Mouse (Mus musculus): ENCODE data around the gene Bcor.
A peak's percentile ranks its signal among the peaks of the same experiment; 100 is the strongest.

Bcor gene

DNA sequence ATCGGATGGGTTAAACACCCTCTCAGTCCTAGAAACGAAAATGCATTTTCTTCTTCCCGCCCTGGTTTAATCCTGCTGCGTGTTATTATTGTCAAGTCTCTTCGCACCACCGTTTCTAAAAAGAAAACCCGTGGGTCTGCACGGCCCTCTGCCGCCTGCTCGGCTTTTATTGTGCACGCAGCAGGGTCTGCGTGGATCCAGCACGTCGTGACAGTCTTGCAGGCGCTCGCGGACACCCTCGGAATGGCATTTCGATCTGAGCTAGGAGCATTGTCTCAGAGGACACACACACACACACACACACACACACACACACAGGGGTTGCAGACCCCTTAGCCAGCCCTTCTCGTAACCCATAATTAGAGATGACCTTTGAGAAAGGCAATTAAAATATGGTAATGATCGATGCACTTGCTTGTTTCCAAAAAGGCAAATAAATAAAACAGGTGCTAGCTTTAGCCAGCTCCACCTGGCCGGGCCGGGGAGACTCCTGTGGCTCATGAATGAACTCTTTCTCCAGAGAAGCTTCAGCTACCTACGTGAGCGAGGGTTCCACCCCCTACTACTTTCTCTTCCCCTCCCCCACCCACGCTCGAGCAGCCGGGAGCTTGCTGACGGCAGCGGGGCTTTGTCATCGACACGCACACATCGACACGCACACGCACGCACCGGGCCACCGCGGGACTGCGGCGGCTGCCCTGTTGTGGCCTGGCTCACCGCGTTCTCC, 8.7 kb downstream of the Bcor start:
- DNase-seq (ENCODE audit: low spot score), result peak; percentile 36

DNA sequence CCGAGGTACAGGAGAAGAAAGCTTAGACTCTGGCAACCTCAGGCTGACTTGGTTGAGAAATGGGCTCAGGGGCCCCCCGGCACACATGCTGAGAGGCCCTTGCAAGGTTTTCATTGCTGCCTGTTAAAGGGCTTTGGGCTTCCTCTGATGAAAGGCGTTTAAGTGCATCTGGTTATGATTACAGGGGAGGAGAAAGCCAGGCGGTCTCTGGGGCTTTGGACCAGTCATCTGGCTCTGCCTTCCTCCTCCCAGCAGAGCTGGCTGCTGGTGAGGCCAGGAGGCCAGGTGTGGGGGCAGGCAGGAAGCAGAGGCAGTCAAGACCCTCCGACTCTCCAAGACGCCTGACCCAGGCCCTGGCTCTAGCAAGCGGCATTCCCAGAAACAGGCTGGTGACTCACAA, 9.7 kb downstream of the Bcor start:
- no peak for DNase-seq (ENCODE audit: low spot score)

DNA sequence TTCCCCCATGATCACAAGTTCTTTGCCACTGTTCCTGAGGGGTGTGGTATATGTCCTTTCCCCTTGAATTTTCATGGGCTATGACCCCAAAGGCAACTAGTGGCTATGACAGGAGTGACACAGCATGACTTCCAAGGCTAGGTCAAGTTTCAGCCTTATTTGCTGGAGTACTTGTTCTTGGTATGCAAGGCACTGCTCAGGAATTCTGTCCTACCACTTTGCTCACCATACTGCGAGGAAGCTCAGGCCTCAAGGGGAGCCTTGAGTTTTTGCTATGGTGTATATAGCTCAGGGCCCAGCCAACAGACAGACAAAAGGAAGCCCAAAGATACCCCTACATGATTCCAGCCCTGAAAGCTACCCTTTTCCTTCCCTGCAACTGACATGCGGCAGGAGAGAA, 13.9 kb downstream of the Bcor start:
- DNase-seq (ENCODE audit: low spot score), result no peak

DNA sequence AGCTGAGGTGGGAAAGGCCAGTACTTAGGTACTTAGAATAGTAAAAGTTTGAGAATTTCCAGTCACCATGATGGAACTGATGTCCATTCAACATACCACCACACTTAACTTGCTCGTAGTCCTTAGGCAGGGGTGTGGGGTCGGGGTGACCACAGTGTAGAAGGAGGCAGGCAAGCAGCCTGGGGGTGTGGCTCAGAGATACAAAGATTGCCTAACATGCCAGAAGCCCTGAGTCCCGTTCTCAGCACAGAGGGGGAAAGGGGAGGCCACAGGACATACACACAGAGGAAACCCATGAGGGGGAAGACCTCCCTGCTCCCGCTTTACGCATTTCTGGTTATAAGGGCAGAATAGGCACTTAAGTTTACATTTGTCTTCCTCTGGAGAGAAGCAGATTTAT, 17.3 kb downstream of the Bcor start:
- no peak for DNase-seq (ENCODE audit: low spot score)

DNA sequence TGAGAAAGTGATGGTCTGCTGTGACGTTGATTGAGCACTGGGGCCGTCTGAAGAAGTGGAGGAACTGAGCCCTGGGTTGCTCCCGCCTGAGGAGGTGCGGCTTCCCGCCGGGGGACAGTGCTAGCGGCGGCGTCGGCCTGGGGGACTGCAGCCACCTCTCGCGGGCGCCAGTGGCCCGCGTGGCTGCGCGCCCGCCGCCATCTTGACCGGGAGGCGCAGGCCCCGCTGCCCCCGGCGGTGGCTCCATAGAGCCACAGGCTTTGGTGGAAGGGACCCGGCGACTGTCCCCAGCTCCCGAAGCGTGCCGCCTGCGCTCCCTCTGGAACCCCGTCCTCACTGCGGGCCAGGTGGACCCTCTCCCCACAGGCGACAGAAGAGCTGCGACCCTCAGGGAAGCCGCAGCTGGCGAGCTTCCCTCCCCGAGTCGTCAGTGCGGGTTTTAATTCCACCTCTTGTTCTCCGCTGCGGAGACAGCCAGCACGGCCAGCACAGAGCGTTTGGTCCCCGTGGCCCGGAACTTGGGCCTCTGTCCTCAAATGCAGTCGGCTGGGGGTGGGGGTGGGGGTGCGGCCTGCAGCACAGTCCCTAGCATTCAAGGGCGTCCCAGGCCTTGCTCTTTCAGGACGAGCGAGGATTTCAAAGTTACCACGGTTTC, 19.9 kb downstream of the Bcor start:
- DNase-seq (ENCODE audit: low spot score), result peak; percentile 38

- DNase-seq (ENCODE audit: low spot score), result no peak
Observed at GRCm38 (mm10) chrX:12138266-12138665, 21.9 kb downstream of the Bcor start.

DNA sequence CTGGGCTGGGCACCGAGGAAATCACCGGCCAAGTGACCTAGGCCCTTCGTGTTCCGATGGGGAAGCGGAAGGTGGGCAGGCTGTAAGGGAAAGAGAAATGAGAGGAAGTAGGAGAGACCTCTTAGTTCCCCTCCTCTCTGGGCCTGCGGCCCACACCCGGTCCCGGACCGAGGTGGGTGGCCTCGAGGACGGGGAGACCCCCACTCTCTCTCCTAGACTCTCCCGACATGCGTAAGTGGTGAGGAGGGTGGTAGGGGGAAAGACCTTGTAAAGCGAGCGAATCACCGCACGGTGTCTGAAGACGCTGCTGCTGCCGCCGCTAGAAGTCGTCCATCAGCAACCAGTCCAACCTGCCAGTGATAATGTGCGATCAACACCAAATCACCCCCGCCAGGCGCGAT, 23.0 kb downstream of the Bcor start:
- DNase-seq (ENCODE audit: low spot score), result no peak

- no peak for DNase-seq (ENCODE audit: low spot score)
Observed at GRCm38 (mm10) chrX:12136261-12137101, 23.7 kb downstream of the Bcor start.

- DNase-seq (ENCODE audit: low spot score), result peak; percentile 72
Observed at GRCm38 (mm10) chrX:12135121-12136111, 24.7 kb downstream of the Bcor start.

GRCm38 (mm10) chrX:12134541-12134940, 25.6 kb downstream of the Bcor start:
- peak; percentile 64 for DNase-seq (ENCODE audit: low spot score)

- no peak for DNase-seq (ENCODE audit: low spot score)
Observed at GRCm38 (mm10) chrX:12133836-12134431, 26.2 kb downstream of the Bcor start.

- no peak for DNase-seq (ENCODE audit: low spot score)
Observed at GRCm38 (mm10) chrX:12133178-12133835, 26.8 kb downstream of the Bcor start.

DNA sequence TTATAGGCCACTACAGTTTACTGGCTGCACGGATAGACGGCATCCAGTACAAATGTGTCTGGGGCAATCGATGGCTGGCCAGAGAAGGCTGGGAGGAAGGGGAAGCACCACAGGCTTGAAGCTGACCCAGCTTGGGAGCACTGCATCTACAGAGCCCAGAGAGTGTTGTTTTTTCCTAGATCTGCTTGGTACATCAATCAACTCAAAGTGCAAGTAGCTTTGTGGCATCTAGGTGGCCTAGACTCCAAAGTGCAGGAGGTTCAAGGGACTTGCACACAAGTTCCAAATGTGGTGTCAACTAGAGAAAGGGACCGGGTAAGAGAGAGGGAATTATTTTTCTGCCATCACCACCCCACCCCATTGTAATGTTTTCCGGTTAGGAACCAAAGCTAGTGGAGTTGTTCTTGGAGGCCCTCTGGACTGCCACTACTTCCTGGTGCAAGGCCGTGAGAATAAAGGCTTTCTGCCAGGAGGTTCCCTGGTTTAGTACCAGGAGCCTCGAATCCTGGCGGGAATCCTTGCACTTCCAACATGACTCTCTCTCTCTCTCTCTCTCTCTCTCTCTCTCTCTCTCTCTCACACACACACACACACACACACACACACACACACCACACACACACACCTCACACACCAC, 27.5 kb downstream of the Bcor start:
- no peak for DNase-seq (ENCODE audit: low spot score)

GRCm38 (mm10) chrX:12129828-12130809, 30.0 kb downstream of the Bcor start:
- DNase-seq (ENCODE audit: low spot score), result no peak

GRCm38 (mm10) chrX:12129230-12129629, 30.9 kb downstream of the Bcor start:
- no peak for DNase-seq (ENCODE audit: low spot score)

DNA sequence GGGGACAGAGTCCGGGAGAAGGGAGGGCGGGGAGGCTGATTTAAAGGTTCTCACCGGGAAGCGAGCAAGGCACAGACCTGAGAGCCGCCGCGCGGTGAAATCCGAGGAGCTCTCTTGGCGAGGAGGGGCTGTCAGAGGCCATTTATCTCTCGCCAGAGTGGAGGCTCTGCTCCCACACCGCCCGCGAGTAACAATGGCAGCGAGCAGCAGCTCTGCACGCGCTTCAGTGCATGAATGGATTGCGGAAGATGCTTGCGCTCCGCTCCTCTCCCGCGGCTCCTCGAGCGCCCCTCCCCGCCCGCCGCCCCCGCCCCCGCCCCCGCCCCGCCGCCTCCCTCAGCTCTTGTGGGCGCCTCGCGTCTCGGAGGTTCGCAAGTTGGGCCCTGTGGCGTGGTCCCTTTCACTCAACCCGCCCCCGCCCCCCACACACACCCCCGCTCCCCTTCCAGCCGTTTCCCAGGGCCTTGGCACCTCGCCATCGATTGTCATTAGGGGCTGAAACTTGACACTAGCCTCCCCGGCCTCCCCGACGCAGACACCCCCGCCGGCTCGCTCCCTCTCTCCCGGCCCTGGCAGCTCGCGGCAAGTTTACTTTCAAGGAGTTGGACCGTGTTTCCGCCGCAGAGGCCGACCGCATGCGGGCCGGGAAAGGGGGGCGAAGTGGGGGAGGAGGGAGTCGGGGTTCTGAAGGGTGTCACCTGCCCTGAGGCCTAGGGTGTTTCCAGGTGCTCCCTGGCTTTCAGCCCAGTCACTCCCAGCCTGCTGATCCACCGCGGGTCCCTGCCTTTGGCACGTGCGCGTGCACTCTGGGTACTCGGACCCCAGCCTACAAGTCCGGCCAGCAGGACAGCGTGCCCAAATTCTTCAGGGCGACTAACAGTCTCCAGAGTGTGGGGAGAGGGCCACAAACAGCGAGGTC, 31.7 kb downstream of the Bcor start:
- peak; percentile 71 for DNase-seq (ENCODE audit: low spot score)

DNA sequence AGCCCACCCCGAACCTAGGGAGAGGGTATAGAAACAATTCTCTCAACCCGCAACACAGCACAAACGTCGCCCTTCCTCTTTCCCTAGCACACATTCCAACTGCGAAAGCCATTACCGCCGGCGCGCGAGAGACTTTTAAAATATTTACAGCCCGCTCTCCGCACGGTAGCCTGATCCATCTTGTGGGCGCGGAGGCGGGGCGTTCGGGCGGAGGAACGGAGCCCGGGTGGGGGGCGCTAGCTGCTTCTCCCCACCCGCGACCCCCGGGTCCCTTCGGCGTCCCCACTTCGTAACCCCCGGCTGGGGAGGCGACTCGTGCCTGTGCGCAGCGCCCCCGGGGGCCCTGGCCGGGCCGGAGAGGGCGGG, 32.4 kb downstream of the Bcor start:
- no peak for DNase-seq (ENCODE audit: low spot score)

GRCm38 (mm10) chrX:12127106-12127670, 33.0 kb downstream of the Bcor start:
- no peak for DNase-seq (ENCODE audit: low spot score)
